Mouse (Mus musculus): ENCODE results near the gene Aes.

The Aes gene

DNA sequence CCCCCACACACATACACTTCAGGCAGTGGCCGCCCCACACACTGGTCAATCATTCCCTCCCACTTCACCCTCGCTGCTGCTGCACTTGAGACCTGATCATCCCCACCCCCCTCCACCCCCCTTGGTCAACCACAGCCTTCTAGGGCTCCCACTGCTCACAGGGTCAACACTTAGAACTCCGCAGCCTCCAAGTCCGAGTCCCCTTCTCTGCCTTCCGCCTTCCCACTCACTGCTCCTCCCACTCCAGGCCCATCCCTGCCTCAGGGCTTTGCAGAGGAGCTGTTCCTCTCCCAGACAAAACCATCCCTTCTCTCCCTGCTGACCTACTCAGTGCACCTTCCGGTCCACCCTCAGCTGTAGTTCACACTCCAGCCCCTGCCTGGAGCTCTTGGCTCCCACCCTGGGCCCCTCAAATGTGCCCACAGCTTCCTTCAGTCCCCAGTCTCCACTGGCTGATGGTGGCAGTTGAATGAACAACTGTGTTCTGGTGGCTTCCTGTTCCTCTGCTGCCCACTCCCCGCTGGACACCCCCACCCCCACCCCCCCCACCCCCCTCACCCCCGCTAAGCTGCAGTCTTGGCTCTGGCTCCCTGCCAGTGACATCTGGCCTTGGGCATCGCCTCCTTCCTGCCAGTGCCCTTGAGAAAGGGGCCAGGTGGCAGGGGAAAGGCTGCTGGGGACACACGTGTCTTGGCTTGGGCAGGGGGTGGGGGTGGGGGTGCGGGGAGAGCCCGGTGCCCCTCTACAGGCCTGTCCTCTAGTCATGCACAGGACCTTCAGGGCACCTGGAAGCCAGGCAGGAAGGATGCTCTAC is 38.1 kb downstream of the Aes start:
- DNase-seq (ENCODE audit: low read depth) = no peak

DNA sequence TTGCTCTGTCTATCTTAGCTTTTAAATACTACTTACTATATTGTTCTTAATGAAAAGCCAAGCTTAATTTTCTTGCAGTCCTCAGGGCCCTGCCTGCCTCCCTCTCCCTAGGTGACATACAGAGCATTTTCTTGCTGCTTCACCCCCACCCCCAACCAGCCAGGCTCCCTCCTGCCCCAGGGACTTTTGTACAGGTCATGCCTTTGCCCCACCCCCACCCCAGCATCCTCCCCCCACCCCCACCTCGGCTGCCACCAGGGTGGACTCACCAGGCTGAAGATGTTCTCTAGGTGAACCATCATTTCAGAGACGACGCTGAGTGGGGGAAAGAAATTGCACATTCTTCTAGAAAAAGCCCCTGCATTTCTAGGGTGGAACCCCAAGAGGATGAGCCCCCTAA is 39.1 kb downstream of the Aes start:
- no peak for DNase-seq (ENCODE audit: low read depth)

DNA sequence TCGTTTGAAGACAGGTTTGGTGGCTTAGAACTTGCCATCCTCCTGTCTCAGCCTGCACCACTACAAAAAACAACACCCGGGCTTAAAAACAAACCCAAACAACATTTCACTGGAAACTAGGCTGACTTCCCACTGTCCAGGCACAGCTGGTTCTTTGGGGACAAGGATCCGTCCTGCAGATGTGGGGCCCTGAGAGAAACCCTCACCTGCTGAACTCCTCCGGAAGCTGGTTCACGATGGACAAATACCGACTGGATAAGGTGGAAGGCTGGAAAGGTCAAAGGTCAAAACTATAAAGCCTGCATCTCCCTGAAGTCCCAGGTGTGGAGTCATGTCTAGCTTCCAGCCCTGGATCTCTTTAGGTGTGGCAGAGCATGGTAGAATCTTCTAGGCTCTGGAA is 39.6 kb downstream of the Aes start:
- DNase-seq (ENCODE audit: low read depth) = no peak

DNA sequence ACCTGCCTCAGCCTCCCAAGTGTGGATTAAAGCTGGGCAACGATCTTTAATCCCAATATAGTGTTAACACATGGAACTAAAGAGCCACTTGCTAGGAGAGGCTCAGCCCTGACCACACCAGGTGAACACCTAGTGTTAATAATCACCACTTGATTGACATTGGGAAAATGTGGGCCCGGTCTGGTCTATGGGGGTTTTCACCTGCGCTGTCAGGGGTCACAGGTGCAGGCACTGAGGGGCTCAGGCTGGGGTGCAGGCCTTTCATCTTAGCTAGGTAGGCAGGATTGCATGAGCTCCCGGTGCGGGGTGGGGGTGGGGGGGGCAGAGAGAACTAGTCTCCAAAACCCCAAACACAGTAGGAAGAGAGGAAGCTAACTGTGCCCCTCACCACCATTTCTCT is 40.3 kb downstream of the Aes start:
- no peak for DNase-seq (ENCODE audit: low read depth)

DNA sequence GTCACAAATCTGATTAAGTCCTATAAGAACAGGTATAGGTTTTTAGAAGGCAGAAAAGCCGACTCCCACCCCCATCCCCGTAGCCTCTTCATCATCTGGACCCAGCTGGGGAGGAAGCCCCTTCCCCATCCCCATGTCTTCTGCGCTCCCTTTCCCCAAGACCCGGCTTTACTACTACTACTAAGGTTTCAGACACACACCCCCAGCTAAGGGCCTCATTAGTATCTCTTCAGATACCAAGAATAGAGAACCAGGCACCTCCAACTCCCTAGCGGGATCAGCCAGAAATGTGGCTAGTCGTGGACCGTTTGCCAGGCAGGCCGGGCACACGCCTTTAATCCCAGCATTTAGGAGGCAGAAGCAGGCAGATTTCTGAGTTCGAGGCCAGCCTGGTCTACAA is 40.8 kb downstream of the Aes start:
- no peak for DNase-seq (ENCODE audit: low read depth)

DNA sequence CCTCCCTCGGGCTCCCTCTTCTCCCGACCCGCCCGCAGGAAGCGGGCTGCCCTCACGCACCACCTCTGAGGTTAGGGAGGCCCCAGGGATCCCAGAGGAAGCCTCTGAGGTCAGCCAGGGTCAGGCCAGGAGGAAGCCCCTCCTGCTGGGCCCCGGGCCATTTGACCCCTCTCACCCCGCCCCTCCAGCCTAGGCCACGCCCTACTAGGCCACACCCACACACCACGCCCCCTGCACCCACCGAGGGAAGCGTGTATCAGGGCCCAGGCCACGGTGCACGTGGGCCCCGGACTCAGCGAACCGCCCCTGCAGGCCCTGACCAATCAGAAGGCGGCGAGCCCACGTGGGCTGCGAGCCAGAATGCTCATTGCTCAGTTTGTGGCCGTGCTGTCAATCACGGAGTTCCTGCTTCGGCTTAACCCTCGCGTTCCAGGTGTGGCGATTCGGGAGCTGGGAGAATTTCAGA is 41.5 kb downstream of the Aes start, which contains the start of gene Tle6:
Gene Tle6 (minus strand): TSS at position 336 of the 466 bp plus-strand sequence.
- DNase-seq (ENCODE audit: low read depth) = peak; percentile 92

DNA sequence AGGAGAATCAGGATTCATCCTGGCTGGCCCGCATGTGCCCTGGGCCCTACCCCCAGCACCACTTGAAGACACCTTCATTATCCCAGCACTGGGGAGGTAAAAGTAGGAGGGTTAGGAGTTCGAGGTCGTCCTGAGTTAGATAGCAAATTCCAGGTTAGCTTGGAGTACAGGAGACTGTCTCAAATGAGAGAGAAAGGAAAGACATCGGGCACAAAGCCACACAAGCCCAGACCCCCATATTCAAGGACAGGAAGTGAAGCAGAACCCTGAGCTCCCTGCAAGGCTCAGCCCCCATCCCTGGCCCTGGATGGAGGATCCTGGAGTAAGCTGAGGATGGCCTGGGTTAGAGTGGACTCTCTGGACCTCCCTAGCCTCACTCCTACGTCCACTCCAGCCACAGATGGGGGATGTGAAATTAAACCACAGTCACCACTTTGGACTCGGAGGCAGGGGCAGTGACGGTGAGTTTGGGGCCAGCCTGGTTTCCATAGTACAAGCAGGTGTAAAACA is 42.2 kb downstream of the Aes start:
- DNase-seq (ENCODE audit: low read depth) = no peak

DNA sequence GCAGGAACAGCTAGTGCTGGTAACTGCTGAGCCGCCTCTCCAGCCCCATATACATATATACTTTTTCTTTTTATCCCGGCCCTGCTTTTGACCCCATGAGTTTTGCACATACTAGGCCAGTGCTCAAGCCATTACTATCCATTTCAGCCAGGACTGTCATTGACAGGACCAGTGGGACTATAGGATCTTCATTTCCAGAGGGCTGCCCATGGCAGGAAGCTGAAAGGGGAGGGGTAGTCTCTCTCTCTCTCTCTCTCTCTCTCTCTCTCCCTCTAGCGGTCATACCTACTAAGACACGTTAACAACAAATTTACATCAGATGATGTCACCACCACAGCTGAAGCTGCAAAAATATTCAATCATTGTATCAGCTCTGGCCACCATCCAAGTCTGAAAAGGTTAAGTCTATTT is 43.5 kb downstream of the Aes start:
- DNase-seq (ENCODE audit: low read depth) = peak; percentile 62

DNA sequence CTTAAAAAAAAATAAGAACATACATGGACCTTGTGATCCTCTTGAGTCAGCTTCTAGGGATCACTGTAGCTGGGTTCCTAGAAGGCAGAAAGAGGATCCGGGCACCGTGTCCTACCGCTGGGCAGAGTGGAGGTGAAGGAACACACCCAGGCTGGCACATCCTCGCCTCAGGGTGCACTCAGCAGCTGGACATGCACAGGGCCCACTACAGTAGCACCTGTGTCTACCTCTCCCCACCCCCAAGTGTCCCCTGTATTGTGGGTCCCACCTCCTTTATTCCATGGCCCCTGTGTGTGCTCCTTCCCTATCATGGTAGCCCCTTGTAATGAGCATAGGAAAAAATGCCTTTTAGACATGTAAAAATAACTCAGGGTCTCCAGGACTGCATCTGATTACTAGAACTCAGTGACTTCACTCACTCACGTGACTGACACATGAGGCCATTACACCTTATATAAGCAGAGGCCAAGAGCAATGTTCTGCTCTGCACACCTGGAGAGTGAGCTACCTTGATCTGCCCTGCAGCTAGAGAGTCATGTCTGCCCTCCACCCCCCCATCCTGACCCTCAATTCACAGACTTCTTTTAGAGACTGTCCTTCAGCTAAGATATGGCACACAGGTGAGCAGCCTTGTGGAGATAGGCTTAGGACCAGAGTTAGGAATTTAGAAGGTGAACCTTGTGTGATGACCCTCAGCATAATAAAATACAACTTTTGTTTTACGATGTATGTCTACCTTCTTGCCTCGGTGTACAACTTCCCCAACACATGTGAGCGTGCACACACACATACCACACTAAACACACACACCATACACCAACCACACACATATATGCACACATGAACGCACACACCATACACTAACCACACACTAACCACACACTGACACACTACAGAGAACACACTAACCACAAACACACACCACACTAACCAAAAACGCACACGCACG is 45.0 kb downstream of the Aes start:
- no peak for DNase-seq (ENCODE audit: low read depth)

DNA sequence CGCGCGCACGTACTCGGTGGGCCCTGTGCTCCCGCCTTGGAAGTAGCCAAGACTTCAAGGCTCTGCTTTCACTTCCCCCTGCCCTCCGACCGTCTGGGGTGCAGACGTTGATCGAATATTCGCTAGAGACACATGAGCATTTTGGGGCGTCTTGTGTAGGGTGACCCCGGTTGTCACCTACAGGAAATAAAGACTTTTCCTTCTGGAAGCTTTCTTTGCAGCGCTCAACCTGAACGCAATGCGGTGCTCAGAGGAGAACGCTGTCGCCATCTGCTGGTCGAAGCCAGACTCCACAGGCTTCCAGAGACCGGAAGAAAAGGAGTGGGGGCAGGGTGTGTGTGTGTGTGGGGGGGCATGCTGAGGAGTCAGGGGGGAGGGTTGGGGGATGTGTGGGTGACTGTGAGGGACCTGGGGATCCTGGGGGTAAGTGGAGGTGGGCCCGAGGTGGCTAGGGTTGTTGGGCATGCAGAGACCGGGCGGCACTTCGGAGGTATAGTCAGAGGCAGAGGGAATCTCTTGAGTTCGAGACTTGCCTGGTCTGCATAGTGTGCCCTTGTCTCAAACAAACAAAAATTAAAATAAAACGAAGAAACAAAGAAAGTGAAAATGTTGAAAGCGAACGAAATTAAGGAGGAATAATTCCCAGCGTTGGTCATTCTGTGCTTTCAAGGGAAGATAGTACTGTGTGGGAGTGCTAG is 45.8 kb downstream of the Aes start:
- peak; percentile 92 for DNase-seq (ENCODE audit: low read depth)

DNA sequence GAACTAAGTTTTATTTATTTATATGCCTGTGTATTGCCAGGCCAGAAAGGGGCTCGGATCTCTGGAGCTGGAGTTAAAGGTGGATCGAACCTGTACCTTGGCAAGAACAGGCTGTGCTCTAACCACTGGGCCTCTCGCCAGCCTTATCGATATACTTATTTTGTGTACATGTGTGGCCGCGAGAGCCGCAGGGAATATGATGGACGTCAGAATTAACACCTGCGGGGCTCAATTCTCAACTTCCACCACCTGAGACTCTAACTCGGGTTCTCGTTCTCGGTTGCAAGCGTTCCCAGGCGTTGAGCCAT is 46.3 kb downstream of the Aes start:
- no peak for DNase-seq (ENCODE audit: low read depth)

DNA sequence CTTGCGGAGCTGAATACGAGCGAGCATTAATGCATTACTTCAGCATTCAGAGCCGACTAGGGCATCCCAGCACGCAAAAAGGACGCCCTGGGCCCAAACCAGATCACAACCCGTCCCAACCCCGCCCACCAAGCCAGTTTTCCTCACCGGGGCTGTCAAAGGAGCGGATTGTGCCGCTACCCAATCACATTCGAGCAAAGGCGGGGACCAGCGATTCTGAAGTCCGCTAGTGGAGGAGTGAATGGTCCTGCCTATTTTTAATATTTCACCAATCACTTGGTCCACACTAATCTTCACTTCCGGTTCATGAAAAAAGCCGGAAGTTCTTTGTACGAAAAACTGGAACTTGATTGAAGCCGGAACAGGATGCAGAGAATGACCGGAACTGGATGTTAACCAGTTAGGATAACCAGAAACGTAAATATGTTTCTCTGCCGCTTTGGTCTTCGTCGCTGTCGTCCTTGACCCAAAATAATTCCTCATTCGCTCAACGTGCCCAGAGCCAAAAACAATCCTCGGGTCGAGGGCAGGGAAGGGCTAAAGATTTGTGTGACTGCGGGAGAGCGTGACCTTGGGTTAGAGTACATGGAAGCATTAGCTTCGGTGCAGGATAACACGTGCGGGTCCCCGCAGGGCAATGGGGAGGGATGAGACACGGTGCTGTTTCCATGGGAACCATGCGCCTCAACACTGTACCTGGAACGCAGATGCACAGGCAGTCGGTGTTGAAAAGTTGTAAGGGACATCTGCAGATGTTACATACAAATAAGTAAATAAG is 46.9 kb downstream of the Aes start, which contains the start of gene BC025920:
Gene BC025920 (plus strand): TSS at position 297 of the 778 bp plus-strand sequence.
- DNase-seq (ENCODE audit: low read depth) = peak; percentile 97

DNA sequence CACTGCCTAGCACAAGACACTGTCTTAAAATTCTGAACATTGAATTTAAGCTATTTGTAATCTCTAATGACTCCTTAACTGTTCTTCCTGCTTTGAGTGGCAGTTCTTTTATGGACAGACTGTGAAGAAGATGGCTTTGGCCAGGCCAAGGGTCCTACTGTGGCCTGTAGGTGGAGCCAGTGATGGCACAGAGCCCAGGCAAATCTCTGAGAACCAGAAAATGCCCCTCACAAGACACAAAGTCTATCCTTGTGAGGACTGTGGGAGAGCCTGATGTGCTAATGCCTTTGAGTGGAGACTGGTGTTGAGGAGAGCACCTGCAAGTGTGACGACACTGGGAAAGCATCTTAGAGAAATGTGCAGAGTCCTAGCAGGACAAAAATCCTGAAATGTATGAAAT is 49.0 kb downstream of the Aes start:
- DNase-seq (ENCODE audit: low read depth) = no peak

DNA sequence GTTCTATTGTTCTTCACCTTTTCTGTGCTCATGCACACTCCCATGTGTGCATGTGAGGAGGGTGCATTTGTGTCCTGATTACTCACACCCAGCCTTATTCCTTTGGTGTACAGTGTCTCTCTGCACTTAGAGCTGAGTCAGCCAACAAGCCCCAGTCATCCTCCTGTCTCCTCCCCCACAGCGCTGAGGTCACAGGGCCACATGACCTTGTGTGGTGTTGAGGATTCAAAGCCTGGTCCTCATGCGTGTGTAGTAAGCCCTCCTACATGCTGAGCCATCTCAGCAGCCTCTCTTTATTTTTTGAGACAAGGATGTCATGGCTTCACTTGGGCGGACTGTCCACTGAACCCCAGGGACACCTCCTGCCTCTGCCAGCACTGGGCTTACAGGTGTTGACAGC is 53.5 kb downstream of the Aes start:
- DNase-seq (ENCODE audit: low read depth) = no peak

DNA sequence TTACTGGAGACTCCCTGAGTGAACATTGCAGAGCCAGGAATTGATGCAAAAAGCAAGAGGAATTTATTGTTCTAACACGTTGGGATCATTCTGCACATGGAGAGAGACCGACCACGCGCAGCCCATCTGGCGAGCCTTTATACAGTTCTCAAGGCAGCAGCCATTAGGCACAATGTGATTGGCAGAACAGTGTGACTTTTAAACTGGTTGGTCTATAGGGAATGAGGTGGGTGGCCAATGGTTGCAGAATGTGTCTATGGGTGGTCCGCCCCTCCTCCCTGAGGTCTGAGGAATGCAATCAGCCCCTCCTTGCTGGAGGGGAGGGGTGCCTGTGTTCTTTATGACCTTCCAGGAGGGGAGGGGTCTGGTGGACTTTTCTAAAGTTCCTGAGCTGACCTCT is 56.2 kb downstream of the Aes start:
- DNase-seq (ENCODE audit: low read depth) = no peak
